Mouse (Mus musculus): Measurements from ENCODE around the gene Smim6.

Smim6 gene

DNA sequence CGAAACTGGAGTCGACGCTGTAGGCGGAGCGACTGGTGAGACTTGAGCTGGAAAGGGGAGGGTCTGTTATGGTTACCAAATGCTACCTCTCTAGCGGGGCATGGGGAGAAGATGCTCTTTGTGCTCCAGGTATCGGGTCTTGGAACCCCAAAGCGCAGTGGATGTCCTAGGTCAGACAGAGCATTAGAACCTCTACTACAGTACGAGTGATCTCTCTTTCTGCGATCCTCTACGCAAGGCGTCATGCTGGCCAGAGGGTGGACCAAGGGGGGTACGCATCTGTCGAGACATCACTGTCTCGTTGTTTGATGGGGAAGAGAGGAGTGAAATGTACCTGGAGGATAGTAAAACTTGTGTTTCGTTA lies 21.9 kb downstream of the Smim6 start:
- no peak for DNase-seq (ENCODE audit: low spot score in 2 of 2)

- peak; percentile 73 to 76 for DNase-seq (ENCODE audit: low spot score in 2 of 2)
Observed at GRCm38 (mm10) chr11:115939690-115940329, 28.0 kb downstream of the Smim6 start.

GRCm38 (mm10) chr11:115941980-115942379 lies 30.2 kb downstream of the Smim6 start:
- no peak for DNase-seq (ENCODE audit: low spot score in 2 of 2)

- no peak for DNase-seq (ENCODE audit: low spot score in 2 of 2)
Observed at GRCm38 (mm10) chr11:115945247-115945646, 33.4 kb downstream of the Smim6 start.

DNA sequence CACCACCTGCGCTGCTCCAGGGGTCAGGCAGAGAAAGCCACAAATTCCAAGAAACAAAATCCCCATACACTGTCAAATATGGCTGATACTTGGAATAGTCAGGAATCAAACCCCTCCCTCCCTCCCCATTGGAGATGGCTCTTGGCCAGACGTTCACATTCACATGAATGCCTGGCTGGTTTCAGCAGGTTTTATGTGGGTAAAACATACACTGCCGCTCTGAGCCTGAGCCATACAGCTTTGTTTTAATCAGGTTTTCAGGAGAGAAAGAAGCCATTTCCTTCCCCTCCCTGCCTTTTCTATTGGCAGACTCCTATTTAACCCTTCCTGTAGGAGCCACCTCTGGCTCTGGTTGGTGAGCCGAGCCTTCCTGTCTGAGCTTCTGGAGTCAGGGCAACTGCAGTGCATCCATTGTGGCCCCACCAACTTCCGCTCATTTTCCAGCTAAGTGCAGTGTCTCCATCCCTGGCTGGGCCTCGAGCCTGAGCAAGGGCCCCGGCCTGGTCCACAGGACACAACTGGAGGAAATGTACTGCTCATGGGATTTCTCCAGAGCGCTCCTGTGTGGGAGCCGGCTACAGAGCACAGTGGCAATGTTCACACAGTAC lies 34.5 kb downstream of the Smim6 start:
- DNase-seq (ENCODE audit: low spot score in 2 of 2): no peak

DNA sequence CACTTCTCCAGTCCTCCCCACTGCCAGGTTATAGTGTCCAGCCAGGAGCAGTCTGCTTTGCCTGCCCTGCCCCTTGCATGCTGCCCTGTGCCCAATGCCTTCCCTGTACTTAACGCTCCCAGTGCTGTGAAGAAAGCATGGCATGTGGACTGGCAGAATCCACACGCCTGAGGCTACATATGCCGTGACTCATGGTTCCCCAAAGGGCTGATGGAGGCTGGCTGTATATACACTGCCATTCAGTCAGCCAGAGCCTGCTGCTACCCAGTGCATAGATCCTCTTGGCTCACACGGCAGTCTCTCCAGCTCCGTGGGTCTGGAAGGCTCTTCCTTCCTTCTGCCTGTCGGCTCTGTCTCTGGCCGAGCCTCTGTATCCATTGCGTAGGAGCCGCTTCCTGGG lies 36.5 kb downstream of the Smim6 start:
- no peak for DNase-seq (ENCODE audit: low spot score in 2 of 2)

DNA sequence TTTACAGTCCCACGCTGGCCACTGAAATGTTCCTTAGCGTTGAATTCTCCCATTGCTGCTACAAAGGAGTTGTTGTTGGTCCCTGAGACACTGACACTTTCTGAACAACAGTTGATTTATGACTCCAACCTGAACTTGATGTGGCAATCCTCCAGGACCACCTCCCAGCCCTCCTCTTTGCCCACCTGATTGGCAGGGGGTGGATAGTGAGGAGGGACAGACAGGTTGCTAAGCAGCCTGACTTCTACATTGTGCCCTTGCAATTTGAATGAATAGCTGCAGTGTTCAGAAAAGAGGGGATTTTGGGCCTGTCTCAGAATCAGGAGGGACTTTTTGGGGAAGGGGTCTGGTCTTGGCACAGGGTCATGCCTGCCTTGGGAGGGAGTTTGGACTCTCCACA lies 38.9 kb downstream of the Smim6 start:
- no peak for DNase-seq (ENCODE audit: low spot score in 2 of 2)

GRCm38 (mm10) chr11:115954712-115955111 lies 42.9 kb downstream of the Smim6 start:
- no peak for DNase-seq (ENCODE audit: low spot score in 2 of 2)

DNA sequence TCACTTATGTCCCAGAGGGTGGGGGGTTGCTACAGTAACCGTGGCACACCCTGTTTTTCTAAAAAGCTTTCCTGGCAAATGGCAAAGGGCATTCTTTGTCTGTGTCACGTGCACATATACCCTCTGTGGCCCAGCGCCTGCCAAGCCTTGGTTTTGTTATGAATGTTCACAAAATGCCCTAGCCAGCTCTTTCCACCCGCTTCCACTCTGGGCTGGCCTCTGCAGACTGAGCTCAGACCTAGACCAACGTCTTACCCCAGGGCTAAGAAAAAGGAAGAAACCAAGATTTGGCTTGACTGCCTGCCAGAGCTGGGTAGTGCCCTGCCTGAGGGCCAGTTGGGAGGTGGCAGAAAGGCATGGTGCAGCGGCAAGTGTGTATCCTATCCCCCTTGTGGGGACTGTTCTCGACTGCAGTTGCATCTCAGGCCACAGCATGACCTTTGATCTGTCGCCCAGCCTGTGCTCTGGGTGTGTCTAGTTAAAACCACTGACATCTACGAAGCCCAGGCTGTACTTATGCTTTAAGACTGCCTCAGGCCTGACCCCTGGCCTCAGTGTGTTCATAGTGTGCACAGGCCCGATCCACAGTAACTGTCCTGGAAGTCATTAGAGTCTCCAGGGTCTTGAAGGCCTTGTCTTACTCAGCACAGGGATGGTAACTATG lies 43.5 kb downstream of the Smim6 start:
- no peak for DNase-seq (ENCODE audit: low spot score in 2 of 2)

- no peak for DNase-seq (ENCODE audit: low spot score in 2 of 2)
Observed at GRCm38 (mm10) chr11:115956453-115956852, 44.6 kb downstream of the Smim6 start.

- DNase-seq (ENCODE audit: low spot score in 2 of 2): no peak
Observed at GRCm38 (mm10) chr11:115957971-115958370, 46.2 kb downstream of the Smim6 start.

- no peak for DNase-seq (ENCODE audit: low spot score in 2 of 2)
Observed at GRCm38 (mm10) chr11:115959018-115959417, 47.2 kb downstream of the Smim6 start.

GRCm38 (mm10) chr11:115962651-115963412 lies 51.0 kb downstream of the Smim6 start:
- no peak for DNase-seq (ENCODE audit: low spot score in 2 of 2)

All from right cerebral cortex, postnatal 10 days (tissue).